Mouse (Mus musculus) intestine, embryonic 14.5 days (tissue): ENCODE data around the gene Klre1. TPM values are rescaled to one million over a fixed set of nuclear protein-coding genes. Genes with fewer than 3 reads are reported as not detected.

Source experiments
- ATAC-seq: fragments of 200-750 bp; cut with Nextera tagmentation; replicated peaks from 2 replicates; pipeline ENCODE4 v1.8.0; 2017; ENCODE audit warnings: low read depth, moderate number of reproducible peaks, moderate TSS enrichment, moderate library complexity; ENCODE audit not compliant: low FRiP score, low TSS enrichment
- DNase-seq: peaks from one replicate; pipeline ENCODE4 v3.0.0-alpha.2; 2018; ENCODE audit warnings: low spot score
- H3K27ac ChIP-seq: fragments of 300-500 bp; sonication (generic); 2 replicates; pipeline ENCODE4 v1.5.1; 2014; ENCODE audit warnings: low read depth, mild to moderate bottlenecking, control low read depth
- H3K27me3 ChIP-seq: fragments of 300-500 bp; sonication (generic); replicated peaks from 2 replicates; pipeline ENCODE4 v1.6.1; 2014; ENCODE audit warnings: low read length, control low read depth; ENCODE audit not compliant: control insufficient read depth, insufficient read depth
- H3K36me3 ChIP-seq: fragments of 300-500 bp; sonication (generic); 2 replicates; pipeline ENCODE4 v1.6.1; 2014; ENCODE audit warnings: low read length, control low read depth; ENCODE audit not compliant: control insufficient read depth, insufficient read depth
- H3K4me1 ChIP-seq: fragments of 300-500 bp; sonication (generic); replicated peaks from 2 replicates; pipeline ENCODE4 v1.6.1; 2014; ENCODE audit warnings: low read length, control low read depth, mixed read lengths; ENCODE audit not compliant: control insufficient read depth, insufficient read depth
- H3K4me2 ChIP-seq: fragments of 300-500 bp; sonication (generic); 2 replicates; pipeline ENCODE4 v1.6.1; 2014; ENCODE audit warnings: low read length
- H3K4me3 ChIP-seq: fragments of 300-500 bp; sonication (generic); 2 replicates; pipeline ENCODE4 v1.5.1; 2014; ENCODE audit warnings: low read depth, low read length, control low read depth, mixed read lengths
- H3K9ac ChIP-seq: fragments of 300-500 bp; sonication (generic); 2 replicates; pipeline ENCODE4 v1.6.1; 2014; ENCODE audit warnings: mild to moderate bottlenecking, low read length
- H3K9me3 ChIP-seq: fragments of 300-500 bp; sonication (generic); 2 replicates; pipeline ENCODE4 v1.6.1; 2016; ENCODE audit warnings: low read length, control low read depth; ENCODE audit not compliant: control insufficient read depth
- whole genome bisulfite sequencing: fragments of 180-500 bp; shearing (Covaris S2); extraction: QIAGEN DNeasy Blood & Tissue Kit; methylation state at CpG from one replicate; pipeline ENCODE4 v1.1.7; 2014; 5-methylcytosine and 5-hydroxymethylcytosine counted together
- polyA plus RNA-seq: library from polyadenylated mRNA; unstranded; fragments of >200 nt; fragmentation: Nextera tagmentation; extraction: Ambion mirVana; gene quantifications from 2 replicates; pipeline ENCODE4 v1.2.1, GENCODE M21; 2014

Klre1 gene
- polyA plus RNA-seq, 1 experiment from 2014 or later, result not detected

GRCm38 (mm10) chr6:129538555-129538954 lies 39.1 kb upstream of the Klre1 start:
- no peak overlapping the region for H3K4me2 ChIP-seq
- no peak overlapping the region for H3K27ac ChIP-seq
- peaks cover 47% of the 10 kb centered on the region for H3K36me3 ChIP-seq
- no peaks in the 10 kb centered on the region for H3K9me3 ChIP-seq
- WGBS, result 84% methylated on average over 6 of the region's 6 CpGs
- no peak overlapping the region for H3K9ac ChIP-seq
- DNase-seq, result no peak
- H3K4me1 ChIP-seq, result peaks cover 15% of the 10 kb centered on the region
- H3K4me3 ChIP-seq, result no peak overlapping the region
- ATAC-seq, result no peak
- no peaks in the 10 kb centered on the region for H3K27me3 ChIP-seq

- H3K4me1 ChIP-seq, result no peaks in the 10 kb centered on the region
- DNase-seq (no peak), ATAC-seq (no peak)
- no peak overlapping the region for H3K27ac ChIP-seq
- H3K9ac ChIP-seq, result no peak overlapping the region
- no peak overlapping the region for H3K4me2 ChIP-seq
- H3K36me3 ChIP-seq, result peaks cover 47% of the 10 kb centered on the region
- H3K9me3 ChIP-seq, result no peaks in the 10 kb centered on the region
- 84% methylated on average over 9 of the region's 9 CpGs for WGBS
- no peaks in the 10 kb centered on the region for H3K27me3 ChIP-seq
- H3K4me3 ChIP-seq, result no peak overlapping the region
Observed at GRCm38 (mm10) chr6:129541931-129542330, 35.8 kb upstream of the Klre1 start.

GRCm38 (mm10) chr6:129542540-129542939 lies 35.2 kb upstream of the Klre1 start:
- Histone ChIP-seq H3K27ac (no peak overlapping the region), H3K4me1 (no peaks in the 10 kb centered on the region), H3K4me3 (no peak overlapping the region), H3K4me2 (no peak overlapping the region), H3K36me3 (peaks cover 44% of the 10 kb centered on the region), H3K9me3 (no peaks in the 10 kb centered on the region), H3K27me3 (no peaks in the 10 kb centered on the region), H3K9ac (no peak overlapping the region)
- ATAC-seq (no peak), DNase-seq (no peak)
- WGBS, result 90% methylated on average over 3 of the region's 3 CpGs

GRCm38 (mm10) chr6:129543709-129544606 lies 33.7 kb upstream of the Klre1 start:
- H3K36me3 ChIP-seq, result peaks cover 30% of the 10 kb centered on the region
- no peaks in the 10 kb centered on the region for H3K9me3 ChIP-seq
- ATAC-seq, result peak; percentile 68
- no peak overlapping the region for H3K9ac ChIP-seq
- H3K27ac ChIP-seq, result no peak overlapping the region
- WGBS, result 43% methylated on average over 6 of the region's 6 CpGs
- H3K4me2 ChIP-seq, result no peak overlapping the region
- peak; percentile 76 for DNase-seq
- H3K4me3 ChIP-seq, result no peak overlapping the region
- no peaks in the 10 kb centered on the region for H3K4me1 ChIP-seq
- no peaks in the 10 kb centered on the region for H3K27me3 ChIP-seq

- H3K4me2 ChIP-seq, result no peak overlapping the region
- H3K4me1 ChIP-seq, result no peaks in the 10 kb centered on the region
- no peaks in the 10 kb centered on the region for H3K27me3 ChIP-seq
- H3K9ac ChIP-seq, result no peak overlapping the region
- H3K9me3 ChIP-seq, result no peaks in the 10 kb centered on the region
- H3K4me3 ChIP-seq, result no peak overlapping the region
- WGBS, result 79% methylated on average over 2 of the region's 2 CpGs
- no peak overlapping the region for H3K27ac ChIP-seq
- no peak for DNase-seq
- H3K36me3 ChIP-seq, result no peaks in the 10 kb centered on the region
- ATAC-seq, result no peak
Observed at GRCm38 (mm10) chr6:129547277-129547676, 30.4 kb upstream of the Klre1 start.

GRCm38 (mm10) chr6:129548009-129548408 lies 29.7 kb upstream of the Klre1 start:
- no peaks in the 10 kb centered on the region for H3K36me3 ChIP-seq
- H3K4me2 ChIP-seq, result no peak overlapping the region
- no peak overlapping the region for H3K4me3 ChIP-seq
- no peaks in the 10 kb centered on the region for H3K9me3 ChIP-seq
- ATAC-seq (no peak), DNase-seq (no peak)
- no peaks in the 10 kb centered on the region for H3K4me1 ChIP-seq
- H3K27ac ChIP-seq, result no peak overlapping the region
- no peaks in the 10 kb centered on the region for H3K27me3 ChIP-seq
- no peak overlapping the region for H3K9ac ChIP-seq
- WGBS, result 68% methylated on average over 3 of the region's 3 CpGs

GRCm38 (mm10) chr6:129557298-129558023 lies 20.2 kb upstream of the Klre1 start:
- no peak overlapping the region for H3K4me2 ChIP-seq
- no peaks in the 10 kb centered on the region for H3K4me1 ChIP-seq
- no peak overlapping the region for H3K27ac ChIP-seq
- H3K27me3 ChIP-seq, result no peaks in the 10 kb centered on the region
- H3K36me3 ChIP-seq, result no peaks in the 10 kb centered on the region
- no peak overlapping the region for H3K4me3 ChIP-seq
- H3K9ac ChIP-seq, result no peak overlapping the region
- ATAC-seq (peak; percentile 34; the same call in 1 of the 2 replicates), DNase-seq (no peak)
- H3K9me3 ChIP-seq, result no peaks in the 10 kb centered on the region

GRCm38 (mm10) chr6:129558946-129559640 lies 18.6 kb upstream of the Klre1 start:
- ATAC-seq (0 out of 2 replicates have a peak, but pooled peaks have one; percentile 70), DNase-seq (peak; percentile 87)
- Histone ChIP-seq H3K4me2 (no peak overlapping the region), H3K27me3 (no peaks in the 10 kb centered on the region), H3K4me1 (no peaks in the 10 kb centered on the region), H3K36me3 (no peaks in the 10 kb centered on the region), H3K27ac (no peak overlapping the region), H3K4me3 (no peak overlapping the region), H3K9me3 (no peaks in the 10 kb centered on the region), H3K9ac (no peak overlapping the region)
- whole genome bisulfite sequencing, result 18% methylated on average over 12 of the region's 12 CpGs
